Mouse (Mus musculus) embryonic fibroblast, embryonic 13.5 days (primary cell): ENCODE results near the gene Ppp1r12b. TPM values are rescaled to one million over a fixed set of nuclear protein-coding genes. Genes with fewer than 3 reads are reported as not detected.

Experiments used
- H3K27ac ChIP-seq: 2 replicates; pipeline ENCODE4 v1.5.1; 2012; ENCODE audit warnings: low read length, control low read depth, inconsistent platforms; ENCODE audit not compliant: insufficient read depth
- H3K4me1 ChIP-seq: 2 replicates; pipeline ENCODE4 v1.6.1; 2011; ENCODE audit warnings: low read length; ENCODE audit not compliant: control insufficient read depth, insufficient read depth
- H3K4me3 ChIP-seq: 2 replicates; pipeline ENCODE4 v1.5.1; 2011; ENCODE audit warnings: mild to moderate bottlenecking, control low read depth, low read length; ENCODE audit not compliant: insufficient read depth
- CTCF ChIP-seq: IDR thresholded peaks from 2 replicates; pipeline ENCODE4 v1.5.1; 2011; ENCODE audit warnings: mild to moderate bottlenecking, control low read depth, low read length, moderate library complexity, borderline replicate concordance; ENCODE audit not compliant: insufficient read depth
- POLR2A ChIP-seq: IDR thresholded peaks from 2 replicates; pipeline ENCODE4 v1.6.1; 2011; ENCODE audit warnings: low read depth, mild to moderate bottlenecking, control low read depth, low read length, moderate library complexity
- polyA plus RNA-seq: library from polyadenylated mRNA; stranded (reverse); fragments of >200 nt; gene quantifications from 2 replicates; pipeline ENCODE4 v1.2.4, GENCODE M21; 2011; ENCODE audit warnings: low read depth; ENCODE audit not compliant: missing spikeins, insufficient read length

Ppp1r12b gene
- polyA plus RNA-seq, 1 experiment: 20.3 TPM

DNA sequence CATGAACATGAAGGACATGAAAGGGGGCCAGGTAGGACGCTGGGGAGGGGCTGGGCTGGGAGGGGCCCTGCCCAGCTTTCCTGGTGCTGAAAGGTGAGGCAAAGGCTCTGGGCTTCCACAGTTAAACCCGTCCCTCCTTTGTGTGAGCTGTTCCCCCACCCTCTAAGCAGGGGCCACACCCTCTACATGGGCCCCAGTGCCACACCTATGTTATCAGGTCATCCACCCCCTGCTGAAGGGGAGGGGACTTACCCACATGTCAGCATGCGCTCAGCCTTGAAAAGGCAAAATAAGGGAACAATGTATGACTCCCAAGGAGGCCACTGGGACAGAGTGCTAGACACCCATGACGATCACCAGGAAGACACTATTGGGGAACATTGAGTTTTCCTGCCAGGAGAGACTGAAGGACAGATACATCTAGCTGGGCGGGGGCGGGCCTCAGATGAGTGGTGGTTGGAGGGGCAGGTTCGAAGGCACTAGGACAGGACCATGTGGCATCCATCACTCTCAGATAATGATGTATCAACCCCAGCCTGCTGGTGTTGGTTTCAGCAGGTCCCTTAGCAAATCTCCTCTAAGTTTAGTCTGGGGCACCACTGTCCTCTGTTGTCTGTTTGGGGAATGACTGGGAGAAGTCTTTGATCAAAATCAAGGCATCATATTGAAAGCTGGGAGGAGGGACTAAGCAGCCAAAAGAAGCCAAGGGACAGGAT is 213.6 kb downstream of the Ppp1r12b start:
- no peak overlapping the region for H3K27ac ChIP-seq
- H3K4me3 ChIP-seq: no peak overlapping the region
- TF ChIP-seq POLR2A: no peak
- TF ChIP-seq CTCF: no peak
- H3K4me1 ChIP-seq: no peaks in the 10 kb centered on the region

DNA sequence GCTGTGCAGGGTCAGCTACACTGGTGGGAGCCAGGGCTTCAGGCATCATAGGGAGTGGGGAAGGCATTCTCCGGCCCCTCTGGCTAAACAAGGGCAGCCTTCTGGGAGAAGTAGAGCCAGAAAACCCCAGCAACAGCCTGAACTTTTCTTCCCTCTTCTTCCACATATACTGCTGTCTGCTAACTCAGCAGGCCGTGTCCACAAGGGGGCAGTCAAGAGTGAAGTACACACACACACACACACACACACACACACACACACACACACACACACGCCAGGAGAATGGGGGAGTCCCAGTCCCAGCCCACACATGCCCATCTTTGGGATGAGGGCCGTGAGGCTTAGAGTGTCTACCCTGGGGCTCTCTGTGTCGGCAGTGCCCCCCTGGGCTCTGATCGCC is 214.3 kb downstream of the Ppp1r12b start:
- TF ChIP-seq CTCF (peak; percentile 33; the same call in 1 of the 2 replicates), POLR2A (no peak)
- no peaks in the 10 kb centered on the region for H3K4me1 ChIP-seq
- H3K4me3 ChIP-seq: no peak overlapping the region
- no peak overlapping the region for H3K27ac ChIP-seq

DNA sequence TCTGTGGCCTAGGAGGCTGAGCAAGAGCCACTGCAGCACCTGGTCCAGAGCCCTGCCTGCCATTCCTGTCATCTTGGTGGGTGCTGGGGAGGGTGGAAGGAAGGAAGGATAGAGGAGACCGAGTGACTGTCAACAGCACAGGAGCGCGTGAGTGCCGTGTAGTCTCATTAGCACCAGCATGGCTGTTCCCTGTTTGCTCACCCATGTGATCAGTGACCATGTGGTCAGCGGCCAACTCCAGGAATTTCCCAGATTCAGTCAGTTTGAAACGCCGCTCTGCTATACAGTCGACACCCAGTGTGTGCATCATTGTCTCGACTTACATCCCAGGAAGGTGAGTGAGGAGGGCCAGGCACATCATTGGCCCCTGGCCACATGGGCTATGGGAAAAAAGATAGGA is 218.3 kb downstream of the Ppp1r12b start:
- Histone ChIP-seq H3K4me1 (no peaks in the 10 kb centered on the region), H3K4me3 (no peak overlapping the region), H3K27ac (no peak overlapping the region)
- TF ChIP-seq POLR2A (no peak), CTCF (no peak)

DNA sequence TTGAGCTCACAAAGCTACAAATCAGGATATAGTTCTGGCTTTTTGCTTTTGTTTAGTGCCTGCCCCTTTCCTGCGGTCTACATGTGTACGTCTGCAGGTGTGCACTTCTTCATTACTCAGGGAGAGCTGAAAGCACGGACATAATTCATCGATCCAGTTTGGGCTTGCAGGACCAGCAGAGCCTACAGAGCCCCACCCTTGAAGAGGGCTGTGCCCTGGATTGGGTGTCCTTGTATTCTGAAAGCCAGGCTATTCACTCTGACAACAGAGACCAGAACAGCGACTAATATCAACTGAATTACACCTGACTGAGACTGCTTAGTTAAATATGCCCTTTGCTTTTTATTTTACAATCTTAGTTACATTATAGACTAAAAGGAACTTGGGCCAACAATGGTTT is 222.1 kb downstream of the Ppp1r12b start:
- TF ChIP-seq CTCF (no peak), POLR2A (no peak)
- Histone ChIP-seq H3K4me1 (no peaks in the 10 kb centered on the region), H3K27ac (no peak overlapping the region), H3K4me3 (no peak overlapping the region)

DNA sequence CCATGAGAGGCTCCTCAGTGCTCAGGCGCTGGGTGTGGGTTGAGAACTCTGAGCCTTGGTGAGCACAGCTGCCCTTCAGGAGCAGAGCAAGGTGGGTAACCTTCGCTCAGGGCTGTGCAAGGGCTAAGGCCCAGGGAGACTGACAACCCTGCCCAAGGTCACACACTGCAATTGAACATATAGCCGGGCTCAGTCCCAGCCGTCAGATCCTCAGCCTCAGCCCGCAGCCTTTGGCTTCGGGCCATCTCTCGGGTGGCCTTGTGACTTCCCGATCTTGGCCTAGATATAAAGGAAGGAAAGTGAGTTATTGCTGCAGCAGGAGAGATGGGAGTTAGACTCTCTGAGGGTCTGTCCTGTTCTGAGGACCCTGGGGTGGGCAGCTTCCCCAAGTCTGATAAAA is 228.5 kb downstream of the Ppp1r12b start:
- H3K4me3 ChIP-seq: no peak overlapping the region
- H3K27ac ChIP-seq: no peak overlapping the region
- TF ChIP-seq POLR2A: no peak
- no peak for TF ChIP-seq CTCF
- H3K4me1 ChIP-seq: no peaks in the 10 kb centered on the region

DNA sequence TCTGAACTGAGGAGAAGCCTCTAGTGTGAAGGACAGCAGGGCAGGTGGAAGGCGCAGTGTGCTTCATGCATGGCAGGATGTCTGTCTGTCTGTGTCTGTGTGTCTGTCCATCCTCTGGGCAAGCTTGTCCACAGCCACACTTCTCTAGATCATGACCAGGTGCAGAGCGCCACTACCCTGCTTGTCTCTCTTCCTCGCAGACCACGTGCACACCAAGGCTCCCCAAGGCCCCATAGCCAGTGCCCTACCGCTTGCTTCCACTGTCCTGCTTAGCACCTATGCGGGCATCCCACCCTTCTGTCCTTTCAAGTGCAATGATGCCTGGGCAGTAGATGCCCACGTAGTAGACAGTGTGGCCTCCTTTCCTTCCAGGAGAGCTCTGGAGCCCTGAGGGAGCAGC is 229.3 kb downstream of the Ppp1r12b start:
- no peaks in the 10 kb centered on the region for H3K4me1 ChIP-seq
- H3K27ac ChIP-seq: no peak overlapping the region
- TF ChIP-seq POLR2A: no peak
- no peak for TF ChIP-seq CTCF
- H3K4me3 ChIP-seq: no peak overlapping the region

DNA sequence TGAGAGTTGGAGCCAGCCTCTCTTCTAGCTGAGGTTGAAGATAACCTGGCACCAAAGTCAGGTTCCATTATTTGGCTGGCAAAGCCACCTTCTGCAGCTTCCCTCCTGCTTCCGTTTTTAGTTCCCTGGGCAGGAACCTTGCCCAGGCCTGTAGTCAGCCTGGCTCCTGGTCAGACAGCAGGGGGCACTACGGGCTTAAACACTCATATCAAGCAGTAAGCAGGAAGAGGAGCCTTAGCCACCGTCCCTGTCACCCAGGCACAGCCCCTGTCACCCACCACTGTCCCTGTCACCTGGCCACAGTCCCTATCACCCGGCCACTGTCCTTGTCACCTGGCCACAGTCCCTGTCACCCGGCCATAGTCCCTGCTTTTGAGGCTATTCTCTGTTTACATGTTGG is 230.5 kb downstream of the Ppp1r12b start:
- TF ChIP-seq POLR2A: no peak
- TF ChIP-seq CTCF: peak; percentile 56
- Histone ChIP-seq H3K4me3 (no peak overlapping the region), H3K27ac (no peak overlapping the region), H3K4me1 (no peaks in the 10 kb centered on the region)

DNA sequence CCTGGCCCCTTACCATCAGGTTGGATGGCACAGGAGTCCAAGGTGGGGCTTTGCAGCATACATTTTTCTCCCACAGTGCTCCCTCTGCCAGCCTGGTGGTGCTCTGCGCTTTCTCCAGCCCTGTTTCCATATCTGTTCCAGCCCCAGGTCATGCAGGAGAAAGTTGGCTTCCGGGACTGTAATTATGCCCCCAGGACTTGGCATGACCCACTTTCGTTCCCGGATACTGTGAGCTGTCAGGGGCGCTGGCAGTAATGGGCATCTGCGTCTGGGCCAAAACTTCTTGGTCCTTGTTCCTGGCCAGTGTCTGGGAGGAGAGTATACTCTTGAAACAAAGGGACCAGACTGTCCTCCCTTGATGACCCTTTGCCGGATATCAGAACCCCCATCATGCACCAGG is 232.9 kb downstream of the Ppp1r12b start:
- TF ChIP-seq CTCF (no peak), POLR2A (no peak)
- Histone ChIP-seq H3K27ac (no peak overlapping the region), H3K4me3 (no peak overlapping the region), H3K4me1 (no peaks in the 10 kb centered on the region)

DNA sequence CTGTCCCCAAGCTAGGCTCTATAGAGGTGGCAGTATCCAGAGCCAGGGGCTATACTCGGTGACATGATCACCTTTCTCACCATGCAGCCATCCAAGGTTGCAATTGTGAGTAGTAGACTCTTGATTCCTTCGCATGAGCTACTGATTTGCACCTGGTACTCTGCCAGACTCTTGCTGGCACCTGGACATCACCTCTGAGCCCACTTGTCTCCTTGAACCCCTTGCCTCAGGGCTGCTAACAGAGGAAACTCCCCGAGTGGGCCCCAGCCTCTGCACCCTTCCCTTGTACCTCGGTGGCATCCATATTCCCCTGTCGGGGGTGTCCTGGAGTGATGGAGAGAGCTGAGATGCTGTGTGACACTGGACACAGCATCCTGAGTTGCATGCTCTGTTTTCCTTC is 234.3 kb downstream of the Ppp1r12b start:
- H3K27ac ChIP-seq: no peak overlapping the region
- no peak for TF ChIP-seq POLR2A
- TF ChIP-seq CTCF: no peak
- no peak overlapping the region for H3K4me3 ChIP-seq
- no peaks in the 10 kb centered on the region for H3K4me1 ChIP-seq

DNA sequence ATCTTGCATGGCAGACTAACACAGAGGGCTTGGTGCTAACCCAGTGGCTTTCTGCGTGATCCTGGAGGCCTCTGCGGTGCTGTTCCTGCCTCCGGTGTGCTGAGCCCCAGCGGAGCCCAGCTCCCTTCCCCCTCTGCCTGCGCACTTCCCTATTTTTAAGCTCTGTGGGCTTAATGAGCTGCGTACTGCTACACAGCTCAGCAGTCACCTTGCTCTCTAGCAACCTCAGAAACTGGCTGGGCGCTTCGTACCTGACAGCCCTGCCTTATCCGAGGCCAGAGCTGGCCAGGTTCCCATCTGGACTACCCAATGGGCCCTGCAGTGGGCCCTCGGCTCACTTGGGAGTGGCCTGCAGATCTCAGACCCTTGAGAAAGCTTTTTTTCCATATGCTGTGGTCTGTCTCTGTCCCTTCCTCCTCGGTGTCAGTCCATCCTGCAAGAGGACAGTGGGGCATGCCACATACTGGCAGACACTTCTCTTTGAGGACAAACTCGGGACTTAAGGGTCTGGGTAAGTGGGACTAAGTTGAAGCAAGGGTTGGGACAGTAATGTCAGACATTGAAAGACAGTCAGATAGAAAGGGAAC is 235.9 kb downstream of the Ppp1r12b start:
- Histone ChIP-seq H3K27ac (no peak overlapping the region), H3K4me1 (no peaks in the 10 kb centered on the region), H3K4me3 (no peak overlapping the region)
- TF ChIP-seq POLR2A (no peak), CTCF (no peak)

DNA sequence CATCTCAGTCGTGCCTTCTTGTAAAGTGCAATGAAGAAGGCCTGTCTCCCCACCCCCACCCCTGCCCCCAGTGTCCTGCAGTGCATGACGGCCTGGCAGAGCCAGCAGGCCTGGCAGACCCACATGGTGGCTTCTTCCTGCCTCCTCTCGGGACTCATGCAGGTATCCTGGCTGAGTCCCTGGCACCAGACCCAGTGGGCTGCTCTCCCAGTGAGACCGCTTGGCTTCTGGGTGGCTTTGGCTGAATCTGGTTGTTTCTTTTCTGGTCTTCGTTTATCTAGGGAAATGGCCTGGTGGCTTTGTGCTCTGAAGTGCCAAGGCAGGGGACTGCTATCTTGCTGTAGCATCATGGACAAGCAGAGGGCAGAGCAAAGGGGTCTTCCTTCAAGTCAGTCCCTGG is 240.7 kb downstream of the Ppp1r12b start:
- Histone ChIP-seq H3K4me3 (no peak overlapping the region), H3K4me1 (no peaks in the 10 kb centered on the region), H3K27ac (no peak overlapping the region)
- TF ChIP-seq CTCF: no peak
- TF ChIP-seq POLR2A: no peak
